Mouse (Mus musculus) G1E (cell line): Measurements from ENCODE around the gene Nubp1. TPM values are rescaled to one million over a fixed set of nuclear protein-coding genes. Genes with fewer than 3 reads are reported as not detected.

ENCODE experiments used
- ATAC-seq: 2 replicates; pipeline ENCODE4 v1.8.0; 2016; ENCODE audit warnings: mild to moderate bottlenecking; ENCODE audit not compliant: insufficient number of reproducible peaks, poor library complexity, low FRiP score, severe bottlenecking; ENCODE audit errors: extremely low read depth
- DNase-seq: peaks from one replicate; pipeline ENCODE4 v3.0.0; 2012; ENCODE audit warnings: low spot score
- H3K27me3 ChIP-seq: 2 replicates; pipeline ENCODE4 v1.6.1; 2012; ENCODE audit warnings: mild to moderate bottlenecking, low read length, inconsistent platforms; ENCODE audit not compliant: insufficient read depth
- H3K36me3 ChIP-seq: replicated peaks from 2 replicates; pipeline ENCODE3; 2012; ENCODE audit warnings: mild to moderate bottlenecking, inconsistent platforms
- H3K4me1 ChIP-seq: 2 replicates; pipeline ENCODE4 v1.6.1; 2012; ENCODE audit warnings: low read depth, low read length, inconsistent platforms, mixed read lengths; ENCODE audit not compliant: insufficient read depth
- H3K4me3 ChIP-seq: 2 replicates; pipeline ENCODE4 v1.5.1; 2012; ENCODE audit warnings: low read depth, mild to moderate bottlenecking, inconsistent platforms, low read length, moderate library complexity, mixed read lengths
- H3K9me3 ChIP-seq: replicated peaks from 2 replicates; pipeline ENCODE4 v1.6.1; 2012; ENCODE audit warnings: inconsistent platforms
- CTCF ChIP-seq: IDR thresholded peaks from 2 replicates; pipeline ENCODE4 v1.5.1; 2012; ENCODE audit warnings: low read depth, low read length, inconsistent platforms, mixed read lengths
- GATA1 ChIP-seq: IDR thresholded peaks from 2 replicates; pipeline ENCODE4 v1.6.1; 2012; ENCODE audit warnings: borderline replicate concordance, low read length, inconsistent platforms, mixed read lengths
- GATA2 ChIP-seq: IDR thresholded peaks from 2 replicates; pipeline ENCODE4 v1.6.1; 2012; ENCODE audit warnings: low read depth, low read length, inconsistent platforms, borderline replicate concordance
- POLR2AphosphoS5 ChIP-seq: IDR thresholded peaks from 2 replicates; pipeline ENCODE4 v1.6.1; 2012; ENCODE audit warnings: low read depth, low read length, inconsistent platforms; ENCODE audit not compliant: insufficient replicate concordance
- TAL1 ChIP-seq: conservative IDR thresholded peaks from 2 replicates; pipeline ENCODE4 v1.6.1; 2012; ENCODE audit warnings: low read depth, low read length, inconsistent platforms, mixed read lengths
- polyA plus RNA-seq: library from polyadenylated mRNA; stranded (reverse); fragments of >175 nt; gene quantifications from 2 replicates; pipeline ENCODE4 v1.2.3, GENCODE M21; 2012
- total RNA-seq, 2 experiments: library from RNA; stranded (forward) in 1 of 2; stranded (reverse) in 1 of 2; fragments of 200-1000 nt in 1 of 2; fragments of >200 nt in 1 of 2; fragmentation: Nextera tagmentation in 1 of 2; gene quantifications; 2 replicates each; pipeline ENCODE4 v1.2.3; 2014 to 2017

Gene Nubp1
- total and polyA plus RNA-seq, 3 experiments: 30.8 to 68.3 (median 64.2) TPM

- no peak overlapping the region for H3K4me3 ChIP-seq
- no peak for TF ChIP-seq GATA2
- no peak for TF ChIP-seq GATA1
- no peak for TF ChIP-seq CTCF
- TF ChIP-seq TAL1: no peak
- no peak for TF ChIP-seq POLR2AphosphoS5
- H3K9me3 ChIP-seq: no peaks in the 10 kb centered on the region
- no peaks in the 10 kb centered on the region for H3K4me1 ChIP-seq
- H3K27me3 ChIP-seq: peaks cover 14% of the 10 kb centered on the region
- no peak for DNase-seq
- H3K36me3 ChIP-seq: no peaks in the 10 kb centered on the region
- no peak for ATAC-seq
Measured at GRCm38 (mm10) chr16:10447781-10448180, 36.0 kb downstream of the Nubp1 start.

GRCm38 (mm10) chr16:10448931-10449330 lies 37.2 kb downstream of the Nubp1 start:
- H3K9me3 ChIP-seq: no peaks in the 10 kb centered on the region
- H3K4me1 ChIP-seq: no peaks in the 10 kb centered on the region
- ATAC-seq: no peak
- DNase-seq: no peak
- no peaks in the 10 kb centered on the region for H3K36me3 ChIP-seq
- TF ChIP-seq CTCF (no peak), TAL1 (no peak), GATA2 (no peak), POLR2AphosphoS5 (no peak), GATA1 (no peak)
- H3K4me3 ChIP-seq: no peak overlapping the region
- peaks cover 14% of the 10 kb centered on the region for H3K27me3 ChIP-seq

DNA sequence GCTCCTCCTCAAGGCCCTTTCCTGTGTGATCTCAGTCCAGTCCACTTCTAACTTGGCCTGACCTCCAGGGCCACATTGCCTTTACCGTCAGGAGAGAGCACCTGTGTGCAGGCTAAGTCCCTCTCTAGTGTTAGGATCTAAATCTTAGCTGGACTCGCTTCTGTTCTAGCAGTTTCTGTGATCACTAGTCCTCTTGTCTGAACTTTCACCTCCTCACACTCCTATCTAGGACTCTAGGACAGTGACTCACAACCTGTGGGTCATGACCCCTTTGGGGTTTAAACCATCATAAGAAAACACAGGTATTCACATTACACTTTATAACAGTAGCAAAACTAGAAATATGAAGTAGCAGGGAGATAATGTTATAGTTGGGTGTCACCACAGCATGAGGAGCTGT lies 40.2 kb downstream of the Nubp1 start:
- Histone ChIP-seq H3K36me3 (no peaks in the 10 kb centered on the region), H3K4me3 (no peak overlapping the region), H3K9me3 (no peaks in the 10 kb centered on the region), H3K4me1 (no peaks in the 10 kb centered on the region), H3K27me3 (peaks cover 14% of the 10 kb centered on the region)
- DNase-seq: no peak
- no peak for ATAC-seq
- TF ChIP-seq GATA2 (no peak), CTCF (no peak)

GRCm38 (mm10) chr16:10452445-10452896 lies 40.7 kb downstream of the Nubp1 start:
- Histone ChIP-seq H3K4me3 (no peak overlapping the region), H3K9me3 (no peaks in the 10 kb centered on the region), H3K27me3 (peaks cover 14% of the 10 kb centered on the region), H3K4me1 (no peaks in the 10 kb centered on the region), H3K36me3 (no peaks in the 10 kb centered on the region)
- no peak for ATAC-seq
- DNase-seq: no peak
- no peak for TF ChIP-seq GATA2
- TF ChIP-seq GATA1: no peak
- no peak for TF ChIP-seq POLR2AphosphoS5
- TF ChIP-seq TAL1: no peak
- TF ChIP-seq CTCF: no peak

- ATAC-seq (no peak), DNase-seq (no peak)
- Histone ChIP-seq H3K36me3 (no peaks in the 10 kb centered on the region), H3K4me3 (no peak overlapping the region), H3K9me3 (no peaks in the 10 kb centered on the region), H3K4me1 (no peaks in the 10 kb centered on the region), H3K27me3 (peaks cover 10% of the 10 kb centered on the region)
- TF ChIP-seq GATA2 (no peak), CTCF (no peak), POLR2AphosphoS5 (no peak), GATA1 (no peak), TAL1 (no peak)
Measured at GRCm38 (mm10) chr16:10453872-10454582, 42.3 kb downstream of the Nubp1 start.

DNA sequence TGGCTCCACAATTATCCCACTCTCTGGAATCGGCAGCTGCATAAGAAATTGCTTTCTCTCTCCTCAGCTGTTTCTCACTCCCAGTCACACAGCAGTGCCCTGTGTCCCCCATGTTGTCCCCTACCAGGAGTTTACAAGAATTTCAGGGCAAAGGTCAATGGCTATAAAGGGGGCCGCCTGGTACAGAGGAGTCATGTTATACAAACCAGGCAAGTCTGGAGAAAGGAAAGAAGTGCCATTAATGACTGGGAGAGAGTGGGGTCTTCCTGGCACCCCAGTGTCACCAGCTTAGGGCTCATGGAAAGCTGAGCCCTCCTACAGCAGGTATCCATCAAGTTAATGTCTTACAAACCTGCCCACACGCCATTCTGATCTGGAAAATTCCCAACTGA lies 42.8 kb downstream of the Nubp1 start:
- TF ChIP-seq GATA1 (no peak), GATA2 (no peak), TAL1 (no peak), CTCF (no peak), POLR2AphosphoS5 (no peak)
- ATAC-seq (no peak), DNase-seq (no peak)
- H3K27me3 ChIP-seq: peaks cover 5% of the 10 kb centered on the region; the same call in 1 of the 2 replicates
- H3K36me3 ChIP-seq: no peaks in the 10 kb centered on the region
- H3K9me3 ChIP-seq: no peaks in the 10 kb centered on the region
- no peak overlapping the region for H3K4me3 ChIP-seq
- no peaks in the 10 kb centered on the region for H3K4me1 ChIP-seq
